Mouse (Mus musculus) splenic B cell, adult 2 months (primary cell): ENCODE data around the gene Mdm4.
"Not testable (repeated sequence)": the region's sequence is repeated elsewhere in the genome, so short reads cannot be mapped to it uniquely, and the experiment has no call there.

ENCODE experiments used
- DNase-seq: peaks from one replicate; pipeline ENCODE4 v3.0.0-alpha.2; 2011; ENCODE audit warnings: low read depth, low spot score
- H3K27me3 ChIP-seq: 2 replicates; pipeline ENCODE4 v1.6.1; 2012; ENCODE audit warnings: mild to moderate bottlenecking, low read length, moderate library complexity, mixed read lengths; ENCODE audit not compliant: control insufficient read depth, poor library complexity, insufficient read depth, severe bottlenecking
- H3K36me3 ChIP-seq: 2 replicates; pipeline ENCODE4 v1.6.1; 2012; ENCODE audit warnings: mild to moderate bottlenecking, low read length, moderate library complexity, mixed read lengths; ENCODE audit not compliant: control insufficient read depth, poor library complexity, insufficient read depth, severe bottlenecking

Gene Mdm4

DNA sequence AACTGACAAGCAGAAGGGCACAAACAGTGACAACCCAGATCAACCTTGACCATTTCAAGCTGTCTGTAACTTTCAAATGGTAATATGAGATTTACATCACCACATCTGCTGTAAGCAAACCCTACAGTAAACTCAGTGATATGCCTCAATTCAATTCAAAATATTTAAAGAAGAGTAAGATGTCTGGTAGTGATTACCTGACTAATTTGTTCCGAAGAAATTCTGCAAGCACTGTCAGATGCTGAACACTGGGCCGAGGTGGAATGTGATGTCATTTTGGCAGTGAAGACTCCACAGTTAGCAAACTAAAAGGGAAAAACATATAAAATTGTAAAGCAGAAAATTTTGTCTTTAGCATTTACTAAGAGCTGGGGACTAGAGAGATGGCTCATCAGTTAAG lies 11.8 kb downstream of the Mdm4 start:
- Histone ChIP-seq H3K36me3 (peaks cover 17% of the 10 kb centered on the region; the same call in 1 of the 2 replicates), H3K27me3 (no peaks in the 10 kb centered on the region)
- no peak for DNase-seq

DNA sequence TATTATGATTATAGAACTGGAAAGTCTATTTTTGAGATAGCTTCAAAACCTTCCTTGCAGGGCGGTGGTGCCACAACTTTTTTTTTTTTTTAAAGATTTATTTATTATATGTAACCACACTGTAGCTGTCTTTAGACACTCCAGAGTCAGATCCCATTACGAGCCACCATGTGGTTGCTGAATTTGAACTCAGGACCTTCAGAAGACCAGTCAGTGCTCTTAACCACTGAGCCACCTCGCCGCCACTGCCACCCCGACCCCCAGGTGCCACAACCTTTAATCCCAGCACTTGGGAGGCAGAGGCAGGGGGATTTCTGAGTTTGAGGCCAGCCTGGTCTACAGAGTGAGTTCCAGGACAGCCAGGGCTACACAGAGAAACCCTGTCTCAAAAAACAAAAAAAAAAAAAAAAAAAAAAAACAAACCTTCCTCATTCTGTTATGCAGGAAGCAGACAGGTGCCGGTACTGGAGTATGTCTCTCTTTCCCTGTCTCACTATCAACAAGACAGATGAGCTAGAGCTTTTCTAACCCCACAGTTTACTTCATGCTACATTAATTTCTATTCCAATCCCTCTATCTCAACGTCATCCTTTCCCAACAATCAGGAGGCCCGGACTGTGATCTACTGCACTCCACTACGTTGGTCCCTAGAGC lies 13.5 kb downstream of the Mdm4 start:
- Histone ChIP-seq H3K27me3 (no peaks in the 10 kb centered on the region), H3K36me3 (peaks cover 20% of the 10 kb centered on the region; the same call in 1 of the 2 replicates)
- no peak for DNase-seq

DNA sequence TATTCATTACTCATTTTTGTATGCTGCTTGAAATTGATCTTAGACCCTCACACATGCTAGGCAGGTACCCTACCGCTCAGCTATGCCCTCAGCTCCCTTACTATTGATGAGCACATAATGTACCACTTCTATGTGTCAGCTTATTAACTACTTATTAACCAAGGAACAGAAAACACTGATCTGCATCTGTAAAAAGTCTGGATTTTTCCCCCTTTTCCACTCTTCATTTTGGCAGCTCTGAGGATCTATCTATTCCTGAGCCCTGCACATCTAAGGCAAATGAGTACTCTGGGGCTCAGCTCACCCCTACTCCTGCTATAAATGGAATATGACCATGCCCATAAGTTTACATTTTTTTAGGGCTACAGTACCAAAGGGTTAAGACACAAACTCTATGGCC lies 16.2 kb downstream of the Mdm4 start:
- no peaks in the 10 kb centered on the region for H3K27me3 ChIP-seq
- peaks cover 23% of the 10 kb centered on the region; the same call in 1 of the 2 replicates for H3K36me3 ChIP-seq
- no peak for DNase-seq

DNA sequence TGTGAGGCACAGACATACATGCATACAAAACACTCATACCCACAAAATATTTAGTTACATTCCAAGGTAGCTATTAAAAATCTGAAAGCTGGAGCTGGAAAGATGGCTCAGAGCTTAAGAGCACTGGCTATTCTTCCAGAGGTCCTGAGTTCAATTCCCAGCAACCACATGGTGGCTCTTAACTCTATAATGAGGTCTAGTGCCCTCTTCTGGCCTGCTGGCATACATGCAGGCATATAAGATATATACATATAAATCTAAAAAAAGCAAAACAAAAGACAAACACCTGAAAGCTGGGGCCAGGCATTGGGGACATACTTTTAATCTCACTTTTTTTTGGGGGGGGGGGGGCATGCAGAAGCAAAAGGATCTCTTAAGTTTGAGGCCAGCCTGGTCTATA lies 17.0 kb downstream of the Mdm4 start:
- peak; percentile 33 for DNase-seq
- peaks cover 23% of the 10 kb centered on the region; the same call in 1 of the 2 replicates for H3K36me3 ChIP-seq
- no peaks in the 10 kb centered on the region for H3K27me3 ChIP-seq

DNA sequence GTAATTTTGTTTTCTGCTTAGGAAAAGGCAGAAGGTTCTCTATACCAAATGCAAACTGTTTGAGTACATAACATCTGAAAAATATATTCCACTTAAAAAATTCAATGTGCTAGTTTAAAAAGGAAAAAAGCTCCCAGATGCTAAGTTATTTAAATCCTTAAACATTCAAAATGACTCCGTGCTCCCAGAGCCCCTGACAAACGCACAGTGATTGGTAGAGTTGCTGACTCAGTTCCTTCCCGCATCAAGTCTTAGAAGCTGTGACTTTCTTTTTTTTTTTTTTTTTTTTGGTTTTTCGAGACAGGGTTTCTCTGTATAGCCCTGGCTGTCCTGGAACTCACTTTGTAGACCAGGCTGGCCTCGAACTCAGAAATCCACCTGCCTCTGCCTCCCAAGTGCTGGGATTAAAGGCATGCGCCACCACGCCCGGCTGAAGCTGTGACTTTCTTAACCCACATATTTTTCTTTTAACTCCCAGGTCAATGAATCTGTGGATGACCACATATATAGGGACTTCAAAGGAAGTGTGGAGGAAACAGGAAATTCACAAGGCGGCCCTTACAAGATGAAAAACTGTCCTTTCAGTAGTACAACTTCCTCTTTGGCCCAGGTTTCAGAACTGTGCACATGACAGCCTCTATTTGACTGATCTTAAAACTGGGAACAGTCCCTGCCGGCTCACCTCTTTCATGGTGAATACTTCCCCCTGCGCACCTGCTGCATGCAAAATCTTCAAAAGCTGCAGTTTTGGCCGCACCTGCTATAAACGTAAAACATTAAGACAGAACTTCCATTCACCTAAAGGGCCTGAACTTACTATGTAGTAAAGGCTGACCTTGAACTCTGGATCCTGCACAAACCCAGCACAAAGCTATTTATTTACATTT lies 18.2 kb downstream of the Mdm4 start:
- peak; percentile 83 for DNase-seq
- H3K27me3 ChIP-seq: no peaks in the 10 kb centered on the region
- peaks cover 19% of the 10 kb centered on the region; the same call in 1 of the 2 replicates for H3K36me3 ChIP-seq

DNA sequence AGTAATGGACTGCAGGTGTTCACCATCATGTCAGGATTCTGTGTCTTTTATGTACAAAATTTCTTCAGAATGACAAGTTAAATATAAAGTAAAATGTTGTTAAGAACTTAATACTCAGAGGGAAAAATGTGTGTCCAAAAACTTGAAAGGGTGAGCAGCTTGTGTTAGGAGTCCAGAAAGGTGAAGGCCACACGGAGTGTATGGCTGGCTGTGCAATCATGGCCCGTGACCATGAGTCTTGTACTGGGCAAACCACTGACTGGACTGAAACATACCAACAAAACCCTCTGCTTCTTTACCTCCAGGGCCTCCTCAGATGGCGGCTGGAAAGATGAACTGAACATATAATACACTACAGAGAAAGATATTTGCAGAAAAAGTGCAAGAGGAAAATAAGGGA lies 23.8 kb downstream of the Mdm4 start:
- no peak for DNase-seq
- H3K36me3 ChIP-seq: peaks cover 12% of the 10 kb centered on the region
- H3K27me3 ChIP-seq: no peaks in the 10 kb centered on the region

DNA sequence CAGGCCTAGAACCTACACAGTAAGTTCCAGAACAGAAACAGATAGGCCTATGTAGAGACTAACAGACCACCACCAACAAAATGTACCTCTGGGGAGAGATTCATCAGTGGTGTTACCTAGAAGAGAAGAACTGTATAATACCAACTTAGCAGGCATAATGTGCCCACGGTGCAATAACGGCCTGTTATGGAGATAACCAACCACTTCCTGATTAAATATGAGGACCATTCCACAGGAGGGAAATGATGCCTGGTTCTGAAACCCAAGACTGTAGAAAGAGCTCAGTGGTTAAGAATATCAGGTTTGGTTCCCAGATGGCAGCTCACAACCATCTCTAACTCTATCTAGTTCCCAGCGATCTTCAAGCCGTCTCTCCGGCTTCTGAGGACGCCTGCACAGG lies 30.0 kb downstream of the Mdm4 start:
- H3K27me3 ChIP-seq: no peaks in the 10 kb centered on the region
- DNase-seq: no peak
- peaks cover 32% of the 10 kb centered on the region for H3K36me3 ChIP-seq

DNA sequence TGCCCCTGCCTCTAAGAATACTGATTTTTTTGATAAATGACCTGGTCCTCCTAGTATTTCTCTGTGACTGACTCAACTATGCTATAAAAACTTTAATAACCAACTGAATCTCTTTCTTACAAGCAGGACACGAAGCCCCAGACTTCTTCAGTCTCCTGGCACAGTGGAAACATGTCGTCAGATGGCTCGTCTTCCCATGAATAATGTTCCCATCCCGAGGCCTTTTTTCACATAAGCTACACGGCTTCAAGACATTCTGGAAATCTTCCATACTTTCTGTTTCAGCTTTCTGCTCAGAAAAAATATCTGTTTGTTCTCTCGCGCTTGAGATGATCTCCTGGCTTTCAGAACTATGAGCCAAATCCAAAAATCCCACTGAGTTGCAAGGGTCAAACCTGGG lies 38.8 kb downstream of the Mdm4 start:
- Histone ChIP-seq H3K27me3 (no peaks in the 10 kb centered on the region), H3K36me3 (peaks cover 26% of the 10 kb centered on the region)
- DNase-seq: no peak

DNA sequence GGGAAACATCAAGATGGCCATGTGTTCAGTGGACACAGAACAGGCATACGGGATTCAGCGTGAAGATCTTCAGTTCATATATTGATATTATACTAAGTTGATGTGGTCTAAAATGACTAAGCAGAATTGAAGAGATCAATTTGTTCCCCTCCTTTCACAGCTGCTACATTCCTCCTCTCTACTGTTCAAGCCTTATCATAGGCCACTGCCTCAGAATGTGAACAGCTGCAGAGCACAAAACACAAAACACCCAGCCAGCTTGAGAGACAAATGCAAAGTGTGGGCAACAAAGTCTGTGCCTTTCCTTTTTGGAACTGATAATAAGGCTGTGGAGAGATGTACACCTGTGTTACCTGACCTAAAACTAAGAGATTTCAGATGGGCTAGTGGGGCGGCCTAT lies 39.6 kb downstream of the Mdm4 start:
- H3K27me3 ChIP-seq: no peaks in the 10 kb centered on the region

DNA sequence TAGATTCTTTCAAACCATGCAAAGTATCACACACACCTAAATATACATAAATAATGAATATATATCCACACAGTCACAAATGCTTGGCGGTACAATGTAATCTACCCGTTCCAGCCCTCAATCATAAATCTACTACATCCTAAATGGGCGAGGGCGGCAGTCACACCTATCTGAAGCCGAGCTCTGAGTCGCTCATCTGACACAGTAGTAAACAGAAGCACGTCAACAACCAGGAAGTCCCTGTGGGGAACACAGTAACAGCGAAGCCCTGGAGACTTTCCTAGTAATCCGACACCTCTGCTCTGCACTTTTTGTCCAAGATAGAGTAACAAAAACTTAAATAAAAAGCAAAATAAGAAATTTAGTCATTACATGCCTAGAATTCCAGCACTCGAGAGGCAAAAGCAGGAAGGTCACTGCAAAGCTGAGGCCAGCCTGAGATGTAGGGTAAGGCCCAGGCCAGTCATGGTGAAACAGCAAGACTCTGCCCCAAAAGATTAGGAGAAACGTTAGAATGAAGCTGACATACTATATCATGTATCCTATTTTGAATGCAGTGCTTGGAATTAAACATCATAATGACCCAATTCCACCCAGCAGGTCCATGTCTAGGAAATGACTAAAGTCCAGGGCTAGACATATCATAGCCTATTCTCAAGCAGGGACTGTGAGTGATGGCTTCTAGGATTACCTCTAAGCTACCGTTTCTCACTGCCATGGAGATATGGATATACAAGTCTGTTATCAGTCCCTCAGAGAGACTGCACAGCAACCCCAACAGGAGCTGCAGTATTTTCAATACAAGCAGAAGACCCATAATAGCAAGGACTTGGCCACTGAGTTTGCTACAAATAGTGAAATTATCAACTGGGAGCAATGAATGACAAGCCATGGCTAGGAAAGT lies 41.6 kb downstream of the Mdm4 start:
- peaks cover 15% of the 10 kb centered on the region for H3K36me3 ChIP-seq
- DNase-seq, H3K27me3 ChIP-seq: not testable (repeated sequence)

More for the DNA sequence above, 39.6 kb downstream of the Mdm4 start:
- no peak for DNase-seq
- peaks cover 24% of the 10 kb centered on the region for H3K36me3 ChIP-seq

DNA sequence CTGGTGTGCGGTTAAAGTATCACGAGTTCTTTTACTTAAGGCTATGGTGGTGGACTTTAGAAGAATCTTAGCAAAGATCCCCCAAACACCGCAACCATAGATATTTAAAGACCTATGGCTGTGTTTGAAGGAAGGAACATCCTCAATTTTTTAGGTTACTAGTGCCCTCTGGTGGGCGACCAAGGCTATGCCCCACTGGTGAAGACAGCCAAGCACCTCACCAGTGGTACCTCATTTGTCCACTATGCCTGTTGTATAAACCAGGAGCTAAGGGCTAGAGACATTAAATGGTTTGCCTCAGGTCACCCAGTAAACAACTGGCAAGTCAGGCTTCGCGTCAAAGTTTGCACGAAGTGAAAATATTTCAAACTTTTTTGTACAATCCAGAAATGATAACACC lies 47.6 kb downstream of the Mdm4 start:
- H3K27me3 ChIP-seq: no peaks in the 10 kb centered on the region
- H3K36me3 ChIP-seq: peaks cover 2% of the 10 kb centered on the region
- DNase-seq: peak; percentile 73

DNA sequence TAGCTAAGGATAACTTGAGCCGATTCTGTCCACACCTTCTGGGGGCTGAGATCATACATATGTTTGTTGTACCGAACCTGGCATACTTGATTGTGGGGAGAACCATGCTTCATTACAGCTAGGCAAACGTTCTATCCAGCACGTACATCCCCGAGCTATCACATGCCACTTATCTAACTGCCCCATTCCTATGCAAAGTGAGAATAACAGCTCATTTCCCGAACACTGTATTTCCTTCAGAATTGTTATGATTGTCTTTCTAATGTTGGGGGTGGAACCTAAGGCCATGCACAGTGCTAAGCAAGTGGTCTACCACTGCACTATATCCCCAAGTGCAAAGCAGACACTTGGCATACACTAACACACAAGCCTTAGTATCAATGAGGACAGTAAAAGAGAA lies 49.1 kb downstream of the Mdm4 start:
- no peak for DNase-seq
- no peaks in the 10 kb centered on the region for H3K27me3 ChIP-seq
- H3K36me3 ChIP-seq: peaks cover 2% of the 10 kb centered on the region

DNA sequence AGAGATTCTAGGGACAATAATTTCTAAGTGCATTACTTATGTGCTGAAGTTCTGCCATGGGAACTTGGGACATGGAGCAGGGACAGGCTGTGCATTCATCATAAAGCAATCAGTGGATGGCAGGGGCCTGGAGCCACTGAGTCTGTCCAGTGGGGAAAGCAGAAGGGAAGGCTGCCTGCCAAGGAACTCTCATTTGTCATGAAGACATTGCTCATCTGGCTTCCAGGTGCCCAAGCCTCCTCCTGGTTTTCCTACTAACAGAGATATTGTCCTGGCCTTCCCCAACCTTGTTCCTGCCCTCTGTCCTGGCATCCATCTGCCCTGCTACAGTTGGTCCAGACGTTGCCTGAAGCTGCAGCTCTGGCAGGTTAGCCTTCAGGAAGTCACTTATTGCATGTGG lies 53.0 kb downstream of the Mdm4 start:
- Histone ChIP-seq H3K27me3 (no peaks in the 10 kb centered on the region), H3K36me3 (no peaks in the 10 kb centered on the region)
- DNase-seq: no peak

DNA sequence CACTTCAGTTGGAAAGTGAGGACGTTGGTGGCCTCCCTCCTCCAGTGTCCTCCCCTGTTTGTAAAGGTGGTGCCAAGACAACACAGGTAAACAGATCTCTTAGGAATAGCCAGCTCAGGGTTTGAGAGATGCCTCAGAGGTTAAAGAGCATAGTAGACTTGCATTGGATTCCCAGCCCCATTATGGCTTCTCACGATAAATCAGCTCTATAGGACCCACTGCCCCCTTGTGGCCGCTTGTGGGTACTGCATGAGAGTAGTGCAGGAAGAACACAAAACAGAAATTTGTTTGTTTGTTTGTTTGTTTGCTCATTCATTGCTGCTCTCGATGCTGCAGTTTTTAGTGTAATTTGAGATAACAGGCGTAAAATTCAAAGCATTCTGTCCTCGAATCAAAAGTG lies 61.7 kb downstream of the Mdm4 start:
- no peaks in the 10 kb centered on the region for H3K27me3 ChIP-seq
- DNase-seq: peak; percentile 69
- no peaks in the 10 kb centered on the region for H3K36me3 ChIP-seq
